Mouse (Mus musculus): Measurements from ENCODE around the gene Nxf3. TPM values are rescaled to one million over a fixed set of nuclear protein-coding genes. Genes with fewer than 3 reads are reported as not detected.

Gene Nxf3
- total RNA-seq (2021) = not detected
- long read RNA-seq, experiment 1 = 0 reads
- long read RNA-seq, experiment 2 = 0 reads

DNA sequence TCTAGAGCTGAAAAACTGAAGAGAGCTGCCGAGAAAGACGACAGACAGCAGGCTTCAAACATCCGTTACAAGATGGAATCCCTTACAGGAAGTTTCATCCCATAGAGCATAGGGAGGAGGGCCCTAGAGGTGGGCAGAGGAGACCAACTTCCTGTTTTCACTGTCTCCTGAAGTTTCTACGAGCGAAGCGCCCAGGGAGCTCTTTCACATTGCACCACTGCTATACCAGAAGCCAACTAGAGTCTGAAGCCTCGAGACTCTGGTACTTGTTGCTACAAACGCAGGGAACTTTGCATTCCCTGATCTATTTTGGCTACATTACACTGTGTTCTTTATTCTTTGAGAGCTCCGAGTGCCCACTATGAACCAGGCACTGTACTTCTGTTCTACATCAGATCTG is at the start of gene Nxf3:
Gene Nxf3 (minus strand): TSS at position 101 of the 400 bp plus-strand sequence.
- DNase-seq = no peak

- DNase-seq = peak; percentile 33 to 50
Measured at GRCm38 (mm10) chrX:136127744-136128064, 42.6 kb upstream of the Nxf3 start.

- DNase-seq = no peak
Measured at GRCm38 (mm10) chrX:136127038-136127743, 42.1 kb upstream of the Nxf3 start.

- peak; percentile 25 to 53 for DNase-seq
Measured at GRCm38 (mm10) chrX:136115419-136115961, 30.4 kb upstream of the Nxf3 start.

- DNase-seq = no peak
Measured at GRCm38 (mm10) chrX:136115015-136115414, 30.0 kb upstream of the Nxf3 start.

DNA sequence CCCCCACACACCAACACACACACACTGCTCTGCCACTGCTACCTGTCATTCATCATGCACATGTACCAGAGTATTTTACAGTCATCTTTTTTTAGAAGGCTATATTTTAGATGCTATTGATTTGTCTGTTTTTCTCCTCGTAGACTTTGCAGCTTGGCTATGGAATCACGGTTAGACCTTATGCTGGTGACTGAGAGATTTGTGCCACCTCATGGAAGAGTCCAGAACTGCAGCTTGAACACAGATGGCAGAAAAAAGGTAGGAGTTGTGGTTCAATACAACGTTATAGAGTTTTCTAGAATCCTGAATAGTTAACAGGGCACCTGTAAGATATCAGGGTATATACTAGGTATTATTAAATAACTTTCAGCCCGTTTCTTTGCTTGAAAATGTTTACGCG is 22.9 kb upstream of the Nxf3 start:
- DNase-seq = peak; percentile 9 to 36

GRCm38 (mm10) chrX:136104724-136105088 is 19.7 kb upstream of the Nxf3 start:
- DNase-seq = no peak

GRCm38 (mm10) chrX:136104046-136104723 is 19.1 kb upstream of the Nxf3 start:
- DNase-seq = no peak

- DNase-seq = no peak
Measured at GRCm38 (mm10) chrX:136094421-136094820, 9.4 kb upstream of the Nxf3 start.

DNA sequence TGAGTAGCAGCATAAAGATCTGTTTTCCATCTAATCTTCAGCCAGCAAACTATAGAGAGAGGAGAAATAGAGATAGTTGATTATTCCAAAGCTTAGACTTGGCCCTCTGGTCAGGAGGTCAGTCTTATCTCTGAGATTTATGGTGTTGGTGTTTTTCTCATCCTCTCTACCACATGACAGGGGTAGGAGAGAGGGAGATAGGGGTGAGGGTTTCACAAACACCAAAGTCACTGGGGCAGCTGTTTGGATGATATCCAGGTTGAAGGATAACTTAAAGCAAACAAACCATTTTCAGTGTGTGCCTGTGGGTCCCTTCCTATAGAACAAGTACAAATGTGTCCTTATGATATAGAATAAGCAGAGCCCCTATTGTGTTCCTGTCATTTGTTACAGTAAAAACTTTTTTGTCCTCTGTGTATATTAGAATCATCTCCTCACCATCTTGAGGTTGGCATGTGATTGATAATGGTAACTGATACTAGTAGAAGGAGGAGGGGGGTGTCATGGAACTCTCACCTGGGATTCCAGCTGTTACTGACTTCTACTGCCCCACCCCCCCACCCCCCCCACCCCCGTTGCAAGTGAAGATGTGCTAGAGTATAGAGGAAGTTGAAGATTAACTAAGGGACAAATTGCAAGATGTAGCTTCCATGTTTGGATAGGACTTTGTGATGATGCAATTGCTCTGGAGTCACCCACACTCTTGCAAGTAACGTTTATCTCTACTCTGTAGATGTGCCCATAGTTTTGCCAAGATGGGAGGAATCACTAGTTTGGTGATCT is 7.6 kb upstream of the Nxf3 start:
- DNase-seq = no peak

- DNase-seq = peak in 1 of 2 experiments; percentile 3
Measured at GRCm38 (mm10) chrX:136068020-136068419, 17.0 kb downstream of the Nxf3 start, which contains the start of gene Bex2. Gene Bex2 (minus strand): TSS chrX:136068236.

- DNase-seq = peak in 1 of 2 experiments; percentile 8
Measured at GRCm38 (mm10) chrX:136067201-136067991, 17.7 kb downstream of the Nxf3 start.

- DNase-seq = no peak
Measured at GRCm38 (mm10) chrX:136060698-136061097, 24.4 kb downstream of the Nxf3 start.

DNA sequence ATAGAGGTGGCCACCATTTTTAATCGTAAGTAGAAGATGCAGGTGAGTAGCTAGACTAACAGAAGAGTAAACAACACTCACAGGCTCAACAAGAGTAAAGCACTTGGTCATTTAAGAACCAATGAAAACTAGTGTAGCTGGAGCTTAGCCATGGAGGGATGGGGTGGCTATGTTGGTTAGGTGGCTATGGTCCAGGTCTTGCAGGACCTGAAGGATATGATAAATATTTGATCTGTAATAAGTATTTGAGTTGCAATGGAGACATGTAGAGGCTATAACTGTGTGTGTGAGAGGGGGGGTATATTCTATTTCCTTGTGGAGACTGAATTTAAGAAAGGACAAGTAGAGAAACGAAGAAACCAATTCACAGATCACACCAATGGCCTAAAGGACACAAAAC is 33.8 kb downstream of the Nxf3 start:
- no peak for DNase-seq

GRCm38 (mm10) chrX:136047528-136047927 is 37.5 kb downstream of the Nxf3 start:
- peak; percentile 49 to 62 for DNase-seq

DNA sequence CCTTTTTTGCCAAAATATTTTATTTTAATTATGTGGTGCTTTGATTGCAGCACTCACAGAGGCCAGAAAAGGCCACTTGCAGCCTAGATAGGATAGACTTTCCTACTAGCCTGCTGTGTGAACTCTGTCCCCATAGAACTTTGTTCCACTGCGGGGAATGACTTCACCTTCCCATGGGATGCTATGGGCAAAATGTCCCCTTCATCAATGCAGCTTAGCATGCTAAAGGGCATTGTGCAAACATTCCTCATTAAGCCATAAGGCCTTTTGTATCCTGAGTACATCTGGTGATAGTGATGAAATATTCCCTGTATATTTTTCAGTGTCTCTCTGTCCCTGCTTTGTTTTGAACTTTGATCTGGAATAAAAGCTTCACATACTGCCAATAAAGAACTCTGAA is 41.3 kb downstream of the Nxf3 start:
- no peak for DNase-seq

GRCm38 (mm10) chrX:136032799-136033763 is 52.0 kb downstream of the Nxf3 start, which contains the start of gene Arxes1:
Gene Arxes1 (plus strand): TSS chrX:136033367.
- peak; percentile 6 to 20 for DNase-seq

GRCm38 (mm10) chrX:136030331-136030730 is 54.7 kb downstream of the Nxf3 start:
- no peak for DNase-seq
